Mouse (Mus musculus) lung, adult 18-20 months (tissue): ENCODE measurements at regions not wholly inside any gene's neighbourhood (a gene's known extent, or its start where the extent isn't known, plus 50 kb on each side); places are given as distances from the start of the nearest gene placed in this dataset.

Experiments
- DNase-seq, 2 experiments: peaks; one replicate each; pipeline ENCODE4 v3.0.0; 2022; ENCODE audit warnings: mixed read lengths in 2 of 2

DNA sequence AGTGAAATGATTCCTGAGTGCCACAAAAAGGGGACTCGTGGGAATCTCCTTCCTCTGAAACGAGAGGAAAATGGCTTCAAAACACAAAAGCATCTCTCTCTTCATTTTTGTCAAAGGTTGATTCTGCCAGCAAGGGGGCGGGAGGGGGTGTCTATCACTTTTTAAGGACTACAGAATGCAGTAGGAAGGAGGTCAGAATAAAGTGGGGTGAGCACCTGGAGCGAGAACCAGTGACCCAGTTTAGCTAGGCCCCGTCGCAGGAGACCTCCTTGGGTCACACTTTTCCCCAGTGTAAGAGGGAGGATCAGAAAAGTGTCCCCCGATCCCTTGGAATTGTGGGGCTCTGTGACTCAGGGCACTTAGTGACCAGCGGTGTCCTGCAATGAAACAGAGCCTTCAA is 133.1 kb downstream of the Tgfb2 start:
- DNase-seq, result no peak

DNA sequence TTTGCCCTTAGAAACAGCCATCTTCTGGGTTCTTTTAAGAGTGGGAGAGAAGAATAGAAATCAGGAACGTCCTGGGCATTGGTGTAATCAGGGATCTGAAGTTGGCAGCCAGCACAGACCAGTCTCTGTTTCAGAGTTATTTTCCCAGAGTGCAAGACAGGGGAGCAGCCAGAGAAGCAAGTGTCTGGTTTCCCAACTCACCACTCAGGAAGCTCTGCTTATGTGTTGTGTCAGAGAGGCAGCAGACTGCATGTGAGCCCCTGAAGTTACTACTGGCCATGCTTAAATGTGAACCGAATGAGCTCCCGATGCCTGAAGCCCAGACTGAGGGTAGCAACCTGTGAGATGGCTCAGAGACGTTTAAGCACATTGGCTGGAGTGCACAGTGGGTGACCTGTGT is 133.7 kb downstream of the Tgfb2 start:
- no peak for DNase-seq

DNA sequence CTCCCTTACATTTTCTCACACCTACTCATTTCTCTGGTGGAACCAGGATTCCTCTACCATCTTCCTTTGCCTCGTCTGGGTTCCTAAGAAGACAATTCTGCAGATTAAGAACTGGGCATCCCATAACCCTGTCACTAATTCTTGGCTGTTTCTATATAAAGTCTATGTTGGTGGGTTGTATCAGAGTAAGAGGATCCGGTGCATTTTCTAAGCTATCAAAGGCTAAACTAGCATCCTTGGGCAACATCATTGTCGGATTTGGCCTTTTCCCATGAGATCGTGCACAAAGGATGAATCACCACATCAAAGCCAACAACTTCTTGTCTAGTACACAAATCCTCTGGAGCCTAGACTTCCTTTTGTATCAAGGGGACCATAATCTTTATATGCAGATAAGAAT is 137.3 kb downstream of the Tgfb2 start:
- DNase-seq, result no peak

GRCm38 (mm10) chr1:186568076-186568475 is 137.7 kb downstream of the Tgfb2 start:
- no peak for DNase-seq

DNA sequence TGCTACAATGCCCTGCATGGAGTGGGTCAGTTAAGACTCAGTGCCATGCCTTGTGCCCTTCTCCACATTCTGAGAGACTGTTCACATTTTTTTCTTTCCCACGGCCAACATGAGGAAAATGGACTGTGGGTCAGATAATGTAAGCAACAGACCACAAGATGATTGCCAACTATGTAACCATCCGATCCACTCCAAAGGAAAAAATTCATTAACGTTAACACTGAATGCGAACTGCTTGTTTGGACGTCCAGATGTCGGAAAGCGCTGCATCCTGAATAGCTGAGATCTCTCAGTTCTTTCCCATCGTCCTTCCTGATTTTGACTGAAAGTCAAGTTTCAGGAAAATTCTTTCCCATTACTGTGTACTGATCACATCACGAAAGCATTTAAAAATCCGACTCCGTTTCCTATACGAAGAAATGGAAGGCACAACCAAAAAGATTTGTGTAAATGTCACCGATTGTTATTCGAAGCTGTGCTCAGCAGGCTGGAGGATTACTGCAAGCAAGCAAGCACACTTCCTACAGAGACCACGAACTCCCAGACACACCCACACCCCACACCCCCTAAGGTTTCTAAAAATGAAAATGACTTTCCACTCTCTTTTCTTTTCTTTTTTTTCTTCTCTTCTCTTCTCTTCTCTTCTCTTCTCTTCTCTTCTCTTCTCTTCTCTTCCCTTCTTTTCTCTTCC is 138.5 kb downstream of the Tgfb2 start:
- DNase-seq, result no peak

GRCm38 (mm10) chr1:186562027-186562426 is 143.8 kb downstream of the Tgfb2 start:
- DNase-seq, result no peak

DNA sequence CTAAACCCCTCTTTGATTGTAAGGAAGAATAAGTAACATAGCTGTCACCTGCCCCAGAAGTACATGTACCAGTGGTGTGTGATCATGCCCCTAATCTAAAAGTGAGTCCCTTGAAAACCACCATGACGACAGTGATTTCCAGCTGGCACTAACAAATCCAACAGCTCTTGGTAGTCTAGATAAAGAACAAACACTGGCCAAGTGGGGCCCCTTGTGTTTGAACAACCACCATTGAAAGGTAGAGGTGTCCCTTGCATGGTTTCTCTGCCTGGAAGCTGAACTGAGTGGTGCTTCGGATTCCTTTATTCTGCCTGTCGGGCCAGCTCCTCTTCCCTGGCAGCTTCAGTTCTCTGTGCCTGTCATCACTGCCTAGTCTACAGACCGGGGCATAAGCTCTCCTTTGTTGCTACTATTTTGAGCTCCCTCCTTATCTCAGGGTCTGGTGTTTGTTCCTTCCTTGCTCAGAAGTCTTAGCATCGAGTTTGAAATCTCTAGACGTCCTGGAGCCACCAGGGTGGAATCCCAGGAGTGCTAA is 150.3 kb downstream of the Tgfb2 start:
- peak; percentile 7 to 15 for DNase-seq

GRCm38 (mm10) chr1:186554520-186555010 is 151.2 kb downstream of the Tgfb2 start:
- DNase-seq, result no peak

- DNase-seq, result no peak
Observed at GRCm38 (mm10) chr1:186552689-186553088, 153.1 kb downstream of the Tgfb2 start.

DNA sequence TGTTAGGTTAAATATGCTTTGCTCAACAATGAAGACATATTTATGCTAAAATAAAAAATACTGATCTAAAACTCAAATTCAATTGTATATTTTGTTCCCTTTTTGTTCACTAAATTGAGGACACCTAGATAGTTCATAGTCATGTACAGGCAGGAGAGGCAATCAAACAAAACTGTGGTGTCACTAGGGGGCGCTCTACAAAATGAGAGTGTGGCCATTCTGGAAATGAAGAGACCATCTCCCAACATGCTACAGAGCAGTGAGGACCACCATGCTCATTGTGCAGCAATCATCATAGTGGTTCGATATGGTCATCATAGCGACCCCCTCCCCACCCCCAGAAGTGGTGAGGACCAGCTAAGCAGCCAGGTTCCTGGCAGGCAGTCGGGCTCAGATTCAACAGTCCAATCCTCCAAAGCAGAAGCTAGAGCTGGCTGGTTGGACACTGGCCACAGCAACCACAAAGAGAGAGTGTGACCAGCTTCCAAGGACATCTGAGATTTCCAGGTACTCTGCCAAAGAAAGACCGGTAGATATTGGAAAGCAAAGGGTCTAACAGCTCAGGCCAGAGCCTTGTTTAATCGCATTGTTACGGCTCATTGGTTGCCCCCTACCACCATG is 155.4 kb downstream of the Tgfb2 start:
- DNase-seq, result peak; percentile 37 to 49

- no peak for DNase-seq
Observed at GRCm38 (mm10) chr1:186549207-186549606, 156.6 kb downstream of the Tgfb2 start.

DNA sequence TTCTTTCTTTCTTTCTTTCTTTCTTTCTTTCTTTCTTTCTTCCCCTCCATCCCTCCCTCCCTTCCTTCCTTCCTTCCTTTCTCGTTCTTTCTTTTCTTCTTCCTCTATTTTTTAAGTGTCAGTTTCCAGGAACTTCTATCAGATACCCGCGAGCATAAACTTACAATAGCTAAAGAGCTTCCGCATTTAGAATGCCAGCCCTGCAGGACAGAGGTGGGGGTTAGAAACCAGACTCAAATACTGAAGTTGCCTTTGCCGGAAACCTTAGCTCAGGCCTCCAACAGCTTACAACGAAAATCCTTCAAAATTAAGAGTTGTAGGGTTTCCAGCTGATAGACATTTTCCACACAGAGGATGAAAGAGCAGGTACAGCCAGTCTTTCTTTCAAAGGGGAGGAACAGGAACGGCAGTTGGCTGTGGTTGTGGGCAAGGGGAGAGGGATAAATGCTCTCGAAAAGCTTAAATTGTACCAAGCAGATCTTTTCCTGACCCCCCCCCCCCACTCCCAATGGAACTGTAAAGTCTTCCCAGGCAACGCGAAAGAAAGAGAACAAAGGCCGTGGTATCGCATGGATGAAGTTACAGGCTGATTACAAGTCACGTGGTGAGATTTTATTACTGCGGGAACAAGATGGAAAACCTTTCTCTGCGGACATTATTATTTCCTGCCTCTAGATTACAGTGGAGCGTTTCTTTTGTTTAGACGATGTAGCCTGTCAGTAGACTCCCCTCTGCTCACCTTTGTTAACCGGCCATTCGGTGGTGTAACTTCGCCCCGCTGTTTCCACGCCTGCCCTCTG is 159.2 kb downstream of the Tgfb2 start:
- DNase-seq, result no peak

DNA sequence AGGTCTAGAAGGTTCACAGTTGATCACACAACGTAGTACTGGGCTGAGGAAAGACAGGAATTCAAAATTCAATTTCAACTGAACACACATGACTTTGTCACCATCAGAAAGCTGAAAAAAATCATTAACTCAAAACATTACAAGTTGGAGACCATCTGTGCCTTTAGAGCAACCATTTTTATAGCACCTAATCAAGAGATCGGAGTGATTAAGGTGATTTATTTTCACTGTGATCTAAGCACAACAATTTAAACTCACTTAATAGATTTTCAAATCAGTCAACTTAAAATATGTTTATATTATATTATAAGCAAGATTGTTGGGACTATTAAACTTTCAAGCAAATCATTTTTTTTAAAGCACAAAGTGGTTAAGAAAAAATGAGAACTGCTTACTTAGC is 165.7 kb downstream of the Tgfb2 start:
- DNase-seq, result no peak

DNA sequence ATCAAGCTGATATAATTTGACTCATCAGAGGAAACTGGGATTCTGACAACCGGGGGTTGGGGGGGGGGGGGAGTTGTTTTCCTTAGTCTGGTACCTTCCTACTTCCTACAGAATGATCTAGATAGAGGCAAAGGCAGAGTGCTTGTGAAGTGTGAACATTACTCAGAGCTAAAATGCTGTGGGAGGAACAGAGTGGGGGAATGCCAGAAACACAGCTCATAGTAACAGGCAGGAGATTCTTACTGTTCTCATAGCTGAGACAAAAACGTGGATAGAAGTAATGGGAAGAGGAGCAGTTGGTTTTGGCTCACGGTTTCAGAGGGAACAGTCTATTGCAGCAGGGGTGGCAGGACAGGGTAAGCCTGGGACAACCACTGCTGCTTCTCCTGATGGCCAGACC is 167.6 kb downstream of the Tgfb2 start:
- DNase-seq, result no peak

DNA sequence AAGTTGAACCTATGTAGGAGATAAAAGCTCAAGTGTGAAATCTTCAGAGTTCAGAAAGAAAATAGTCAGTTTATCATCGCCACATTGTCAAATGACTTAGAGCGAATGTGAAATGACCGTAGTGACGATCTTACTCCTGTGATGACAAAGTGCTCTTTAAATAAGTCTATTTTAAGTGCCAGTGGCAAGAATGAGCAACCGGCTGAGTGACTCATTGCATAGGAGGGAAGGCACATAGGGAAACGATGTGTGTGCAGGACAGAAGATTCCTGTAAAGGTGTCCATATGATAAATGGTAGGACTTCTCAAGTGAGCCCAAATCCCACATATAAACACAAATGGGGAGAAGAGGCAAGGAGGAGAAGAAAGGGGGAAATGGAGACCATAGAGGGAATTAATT is 189.8 kb downstream of the Tgfb2 start:
- DNase-seq, result no peak

- no peak for DNase-seq
Observed at GRCm38 (mm10) chr1:186515071-186515470, 190.7 kb downstream of the Tgfb2 start.

GRCm38 (mm10) chr1:186513861-186514260 is 191.9 kb downstream of the Tgfb2 start:
- no peak for DNase-seq

GRCm38 (mm10) chr1:186510531-186510930 is 195.3 kb downstream of the Tgfb2 start:
- no peak for DNase-seq

- no peak for DNase-seq
Observed at GRCm38 (mm10) chr1:186508358-186508757, 197.4 kb downstream of the Tgfb2 start.

- DNase-seq, result peak in 1 of 2 experiments; percentile 8
Observed at GRCm38 (mm10) chr1:186507956-186508355, 197.8 kb downstream of the Tgfb2 start.

DNA sequence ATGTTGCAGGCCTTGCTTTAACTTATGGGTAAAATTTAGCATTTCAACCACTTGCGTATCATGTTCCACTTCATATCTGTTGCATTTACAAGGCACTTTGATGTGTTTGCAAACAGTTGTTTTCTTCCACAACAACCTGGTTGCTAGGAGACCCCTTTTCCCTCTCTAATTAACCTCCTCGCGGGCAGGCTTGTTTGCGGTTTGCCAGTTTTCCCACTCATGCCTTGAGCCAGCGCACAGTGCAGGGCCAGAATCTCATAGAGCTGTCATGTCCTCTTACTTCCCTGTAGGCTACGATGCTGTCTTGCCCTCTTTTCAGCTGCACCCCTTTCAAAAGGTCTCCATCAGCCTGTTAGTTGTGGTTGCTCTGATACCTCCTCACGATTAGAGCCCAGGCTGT is 199.3 kb downstream of the Tgfb2 start:
- DNase-seq, result no peak

DNA sequence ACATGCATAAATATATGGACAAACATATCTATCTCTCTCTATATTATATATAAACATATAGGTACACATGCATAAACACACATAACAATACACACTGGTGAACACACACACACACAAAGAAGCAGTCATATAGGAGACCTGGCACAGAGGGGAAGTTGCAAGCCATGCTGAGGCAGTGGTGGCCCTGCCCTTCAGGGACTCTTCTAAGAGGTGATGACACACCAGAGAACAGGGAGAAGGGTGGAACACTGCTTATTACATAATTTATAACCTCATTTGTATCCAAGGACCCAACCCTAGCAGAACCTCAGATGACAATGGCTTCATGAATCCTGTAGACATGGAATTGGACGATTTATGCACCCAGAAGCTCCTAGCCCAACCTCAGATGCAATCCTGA is 199.9 kb downstream of the Tgfb2 start:
- DNase-seq, result no peak

DNA sequence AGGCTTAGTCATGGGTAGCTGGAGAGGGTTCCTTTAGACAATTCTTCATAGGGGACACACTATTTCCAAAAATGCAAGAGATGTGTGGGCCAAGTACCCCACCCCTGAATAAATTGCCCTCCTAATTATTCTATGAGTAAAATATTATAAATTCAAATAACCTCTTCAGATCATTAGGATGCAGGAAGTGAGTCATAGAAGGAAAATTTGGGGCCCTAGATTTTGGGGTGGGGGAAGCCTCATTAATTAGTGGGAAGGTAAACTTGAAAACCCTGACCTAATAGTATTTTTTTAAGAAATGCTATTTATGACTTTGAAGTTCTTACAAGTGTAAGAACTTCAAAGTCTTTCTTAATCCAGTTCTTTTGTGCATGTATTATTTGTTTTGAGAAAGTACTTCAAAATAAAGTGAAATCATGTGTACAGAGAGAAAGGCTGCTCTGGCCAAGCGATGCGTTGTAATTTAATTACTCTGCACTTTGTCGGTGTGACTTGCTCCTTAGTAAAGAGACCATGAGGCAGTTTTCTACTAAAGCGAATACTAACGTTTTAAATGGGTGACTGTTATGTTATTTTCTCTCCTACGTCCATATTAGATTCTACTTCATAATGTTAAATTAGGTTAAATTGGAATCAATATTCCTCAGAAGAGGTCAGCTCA is 200.6 kb downstream of the Tgfb2 start:
- no peak for DNase-seq
